Mouse (Mus musculus) neural tube, embryonic 12.5 days (tissue): ENCODE results near the gene Ntm. TPM values are rescaled to one million over a fixed set of nuclear protein-coding genes. Genes with fewer than 3 reads are reported as not detected.

Experiments
- ATAC-seq: fragments of 200-750 bp; cut with Nextera tagmentation; 2 replicates; pipeline ENCODE4 v1.8.0; 2017; ENCODE audit warnings: low read depth, mild to moderate bottlenecking, moderate TSS enrichment, moderate library complexity; ENCODE audit not compliant: low FRiP score
- H3K27ac ChIP-seq: fragments of 300-500 bp; sonication (generic); 2 replicates; pipeline ENCODE4 v1.5.1; 2016
- H3K27me3 ChIP-seq: fragments of 300-500 bp; sonication (generic); replicated peaks from 2 replicates; pipeline ENCODE4 v1.6.1; 2016; ENCODE audit warnings: mild to moderate bottlenecking
- H3K36me3 ChIP-seq: fragments of 300-500 bp; sonication (generic); 2 replicates; pipeline ENCODE4 v1.6.1; 2016; ENCODE audit warnings: mild to moderate bottlenecking
- H3K4me1 ChIP-seq: fragments of 300-500 bp; sonication (generic); 2 replicates; pipeline ENCODE4 v1.6.1; 2016
- H3K4me2 ChIP-seq: fragments of 300-500 bp; sonication (generic); replicated peaks from 2 replicates; pipeline ENCODE4 v1.6.1; 2016; ENCODE audit warnings: mild to moderate bottlenecking
- H3K4me3 ChIP-seq: fragments of 300-500 bp; sonication (generic); 2 replicates; pipeline ENCODE4 v1.5.1; 2016
- H3K9ac ChIP-seq: fragments of 300-500 bp; sonication (generic); 2 replicates; pipeline ENCODE4 v1.6.1; 2016; ENCODE audit warnings: mild to moderate bottlenecking
- H3K9me3 ChIP-seq: fragments of 300-500 bp; sonication (generic); 2 replicates; pipeline ENCODE4 v1.6.1; 2016; ENCODE audit warnings: mild to moderate bottlenecking
- WGBS: fragments of 180-500 bp; shearing (Covaris S2); methylation state at CpG from one replicate; pipeline ENCODE4 v1.1.7; 2016; 5-methylcytosine and 5-hydroxymethylcytosine counted together
- polyA plus RNA-seq: library from polyadenylated mRNA; unstranded; fragments of >200 nt; fragmentation: Nextera tagmentation; extraction: Ambion mirVana; gene quantifications from 2 replicates; pipeline ENCODE4 v1.2.1, GENCODE M21; 2016

The Ntm gene
- polyA plus RNA-seq, 1 experiment from 2014 or later, result 68.6 TPM

DNA sequence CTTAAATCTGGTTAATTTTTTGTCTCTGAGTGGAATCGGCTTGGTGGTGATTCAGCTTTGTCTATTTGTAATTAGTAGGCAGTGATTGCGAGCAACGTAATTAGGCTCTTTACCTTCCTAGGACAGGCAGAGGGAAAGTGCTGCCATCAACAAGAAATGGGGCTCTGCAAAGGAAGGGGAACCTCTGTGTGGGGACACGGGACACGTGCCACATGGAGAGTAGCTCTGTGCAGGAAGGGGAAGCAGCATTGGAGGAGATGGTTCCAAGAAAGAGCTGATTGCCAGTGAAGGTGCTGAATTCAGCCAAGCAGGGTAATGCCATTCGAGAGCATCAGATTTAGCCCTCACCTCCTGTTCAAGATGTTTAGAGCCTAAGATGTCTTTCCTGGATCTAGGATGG is 936.5 kb downstream of the Ntm start:
- Histone ChIP-seq H3K4me2 (no peak overlapping the region), H3K27ac (no peak overlapping the region), H3K27me3 (no peaks in the 10 kb centered on the region), H3K4me1 (no peaks in the 10 kb centered on the region), H3K4me3 (no peak overlapping the region), H3K9ac (no peak overlapping the region), H3K9me3 (no peaks in the 10 kb centered on the region), H3K36me3 (no peaks in the 10 kb centered on the region)
- ATAC-seq, result no peak
- 83% methylated on average over 6 of the region's 6 CpGs for WGBS

DNA sequence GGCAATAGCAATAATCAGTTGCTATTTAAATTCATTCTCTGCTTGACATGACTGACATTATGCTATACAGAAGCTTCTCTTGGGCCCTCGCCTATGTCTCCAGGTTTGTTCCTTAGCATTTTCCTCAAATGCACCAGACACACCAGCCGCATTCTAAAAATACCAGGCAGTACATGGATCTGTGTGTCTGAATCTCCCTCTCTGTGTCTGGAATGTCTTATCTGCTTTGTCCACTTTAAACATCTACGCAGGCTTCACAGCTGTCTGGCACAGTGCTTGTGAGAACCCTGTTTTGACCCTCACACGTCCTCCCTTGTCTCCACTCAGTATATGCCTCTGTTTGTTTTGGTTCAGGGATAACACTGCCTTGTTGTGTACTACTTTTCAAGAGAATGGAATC is 937.3 kb downstream of the Ntm start:
- H3K4me1 ChIP-seq, result no peaks in the 10 kb centered on the region
- no peak overlapping the region for H3K27ac ChIP-seq
- H3K4me3 ChIP-seq, result no peak overlapping the region
- no peak overlapping the region for H3K4me2 ChIP-seq
- ATAC-seq, result no peak
- 86% methylated on average over 4 of the region's 4 CpGs for WGBS
- no peaks in the 10 kb centered on the region for H3K9me3 ChIP-seq
- H3K9ac ChIP-seq, result no peak overlapping the region
- H3K36me3 ChIP-seq, result no peaks in the 10 kb centered on the region
- H3K27me3 ChIP-seq, result no peaks in the 10 kb centered on the region

- Histone ChIP-seq H3K9me3 (no peaks in the 10 kb centered on the region), H3K27ac (no peak overlapping the region), H3K4me2 (no peak overlapping the region), H3K4me1 (no peaks in the 10 kb centered on the region), H3K4me3 (no peak overlapping the region), H3K9ac (no peak overlapping the region), H3K27me3 (no peaks in the 10 kb centered on the region), H3K36me3 (no peaks in the 10 kb centered on the region)
- WGBS, result 55% methylated on average over 1 of the region's 1 CpGs
- no peak for ATAC-seq
Observed at GRCm38 (mm10) chr9:29025104-29025503, 937.8 kb downstream of the Ntm start.

DNA sequence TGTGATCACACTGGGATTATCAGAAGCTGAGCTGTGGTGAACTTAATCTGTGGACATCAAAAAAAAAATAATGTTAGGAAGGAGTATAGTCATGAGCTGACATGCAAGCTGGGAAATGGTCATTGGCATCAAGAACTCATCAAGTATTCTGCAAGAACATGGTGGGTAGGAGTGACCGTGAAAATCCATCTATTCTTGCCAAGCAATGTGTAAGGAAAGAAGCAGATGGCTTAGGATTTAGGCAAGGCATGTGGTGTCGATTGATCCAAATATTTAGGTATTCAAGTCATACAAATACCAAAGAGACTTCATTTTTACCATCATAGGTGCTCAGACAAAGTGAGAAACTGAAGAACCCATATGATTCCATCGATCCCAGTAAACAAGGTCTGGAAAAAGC is 946.1 kb downstream of the Ntm start:
- Histone ChIP-seq H3K27me3 (no peaks in the 10 kb centered on the region), H3K9ac (no peak overlapping the region), H3K4me2 (no peak overlapping the region), H3K9me3 (no peaks in the 10 kb centered on the region), H3K27ac (no peak overlapping the region), H3K36me3 (no peaks in the 10 kb centered on the region), H3K4me1 (no peaks in the 10 kb centered on the region), H3K4me3 (no peak overlapping the region)
- 85% methylated on average over 3 of the region's 3 CpGs for WGBS
- ATAC-seq, result no peak

DNA sequence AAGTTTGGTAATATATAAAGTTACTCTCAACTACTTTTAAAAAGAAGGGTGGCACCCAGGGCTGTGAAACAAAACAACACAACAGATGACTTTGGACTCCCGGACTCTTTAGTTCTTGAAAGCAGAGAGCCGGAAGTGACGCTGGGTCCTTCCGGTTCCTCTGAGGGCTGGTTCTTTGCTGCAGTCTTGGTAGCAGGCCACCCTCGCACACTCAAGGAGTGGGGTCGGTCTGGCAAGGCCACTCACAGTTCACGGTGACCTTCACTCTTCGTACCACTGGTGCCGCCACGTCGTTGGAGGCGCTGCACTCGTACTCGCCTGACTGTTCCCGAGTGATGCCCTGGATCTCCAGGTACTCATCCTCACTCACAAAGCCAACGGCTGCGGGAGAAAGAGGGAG is 949.1 kb downstream of the Ntm start:
- Histone ChIP-seq H3K36me3 (no peaks in the 10 kb centered on the region), H3K27ac (no peak overlapping the region), H3K4me2 (no peak overlapping the region), H3K4me1 (no peaks in the 10 kb centered on the region), H3K9me3 (no peaks in the 10 kb centered on the region), H3K9ac (no peak overlapping the region), H3K27me3 (no peaks in the 10 kb centered on the region), H3K4me3 (no peak overlapping the region)
- WGBS, result 93% methylated on average over 17 of the region's 17 CpGs
- no peak for ATAC-seq

DNA sequence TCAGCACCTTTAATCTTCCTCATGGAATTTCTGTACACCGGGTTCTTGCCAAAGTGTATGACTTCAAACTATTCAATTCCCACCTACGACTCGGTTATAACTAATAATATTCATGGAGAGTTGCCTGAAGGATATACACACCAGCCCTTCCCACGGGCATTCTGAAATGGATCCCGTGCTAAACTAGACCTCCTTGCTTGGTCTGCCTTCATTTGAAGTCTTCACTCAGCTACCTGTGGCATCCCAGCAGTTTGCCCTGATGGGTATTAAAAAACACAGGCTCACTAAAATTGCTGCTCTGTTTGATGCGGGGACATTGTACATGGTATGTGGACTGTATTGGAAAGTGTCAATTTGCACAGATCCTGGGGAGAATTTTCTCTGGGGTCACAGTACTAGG is 950.4 kb downstream of the Ntm start:
- Histone ChIP-seq H3K27me3 (no peaks in the 10 kb centered on the region), H3K27ac (no peak overlapping the region), H3K9ac (no peak overlapping the region), H3K4me2 (no peak overlapping the region), H3K4me1 (no peaks in the 10 kb centered on the region), H3K4me3 (no peak overlapping the region), H3K36me3 (no peaks in the 10 kb centered on the region), H3K9me3 (no peaks in the 10 kb centered on the region)
- ATAC-seq, result no peak
- WGBS, result 90% methylated on average over 6 of the region's 6 CpGs

GRCm38 (mm10) chr9:29011476-29011875 is 951.5 kb downstream of the Ntm start:
- no peak overlapping the region for H3K27ac ChIP-seq
- H3K4me2 ChIP-seq, result no peak overlapping the region
- no peaks in the 10 kb centered on the region for H3K9me3 ChIP-seq
- WGBS, result 45% methylated on average over 3 of the region's 3 CpGs
- no peaks in the 10 kb centered on the region for H3K27me3 ChIP-seq
- ATAC-seq, result no peak
- no peak overlapping the region for H3K4me3 ChIP-seq
- no peaks in the 10 kb centered on the region for H3K4me1 ChIP-seq
- no peak overlapping the region for H3K9ac ChIP-seq
- H3K36me3 ChIP-seq, result no peaks in the 10 kb centered on the region

GRCm38 (mm10) chr9:29004534-29004933 is 958.4 kb downstream of the Ntm start:
- H3K4me2 ChIP-seq, result no peak overlapping the region
- no peak for ATAC-seq
- no peak overlapping the region for H3K27ac ChIP-seq
- no peaks in the 10 kb centered on the region for H3K9me3 ChIP-seq
- H3K9ac ChIP-seq, result no peak overlapping the region
- H3K4me1 ChIP-seq, result no peaks in the 10 kb centered on the region
- H3K27me3 ChIP-seq, result no peaks in the 10 kb centered on the region
- 88% methylated on average over 7 of the region's 7 CpGs for WGBS
- H3K36me3 ChIP-seq, result no peaks in the 10 kb centered on the region
- no peak overlapping the region for H3K4me3 ChIP-seq

DNA sequence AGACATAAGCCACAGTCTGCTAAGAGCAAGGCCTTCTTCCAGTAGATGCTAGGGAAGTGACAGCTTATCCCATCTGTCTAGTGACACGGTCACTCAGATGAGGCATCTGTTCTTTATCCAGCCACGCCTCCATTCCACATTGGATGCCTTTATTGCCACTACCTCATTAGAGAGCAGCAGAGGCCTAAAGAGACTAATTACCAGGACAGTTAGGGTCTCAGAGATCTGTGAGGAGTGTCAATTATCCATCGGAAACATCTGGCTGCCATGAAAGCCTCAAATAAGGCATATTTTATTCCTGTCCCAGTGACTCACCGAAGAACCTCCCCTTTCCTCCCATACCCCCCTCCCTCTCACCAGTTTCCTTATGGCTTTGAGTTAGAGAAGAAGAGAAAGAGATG is 963.0 kb downstream of the Ntm start:
- ATAC-seq, result no peak
- H3K9ac ChIP-seq, result no peak overlapping the region

DNA sequence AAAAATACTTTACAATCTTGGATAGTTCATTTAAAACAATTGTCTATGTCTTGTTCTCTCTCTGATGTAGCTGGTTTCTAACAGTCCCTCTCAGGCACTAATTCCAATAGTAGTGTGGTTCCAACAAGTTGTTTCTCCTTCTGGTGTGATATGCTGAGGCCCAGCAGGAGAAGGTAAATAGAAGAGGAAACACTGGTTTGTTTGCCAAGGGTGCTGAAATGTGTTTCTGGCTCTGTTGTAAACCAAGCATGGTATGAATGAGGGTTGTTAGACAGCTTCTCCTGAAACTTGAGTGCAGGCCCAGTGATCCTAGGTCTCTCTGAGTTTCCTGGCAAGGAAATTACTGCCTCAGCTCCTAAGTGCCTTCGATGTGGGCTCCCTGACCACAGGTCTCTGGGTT is 985.7 kb downstream of the Ntm start:
- Histone ChIP-seq H3K27ac (no peak overlapping the region), H3K4me1 (no peaks in the 10 kb centered on the region), H3K4me3 (no peak overlapping the region), H3K36me3 (no peaks in the 10 kb centered on the region), H3K4me2 (no peak overlapping the region), H3K9ac (no peak overlapping the region), H3K9me3 (no peaks in the 10 kb centered on the region), H3K27me3 (no peaks in the 10 kb centered on the region)
- WGBS, result 86% methylated on average over 1 of the region's 1 CpGs
- no peak for ATAC-seq

More for the DNA sequence above, 963.0 kb downstream of the Ntm start:
- Histone ChIP-seq H3K4me3 (no peak overlapping the region), H3K9me3 (no peaks in the 10 kb centered on the region), H3K27me3 (no peaks in the 10 kb centered on the region), H3K4me1 (no peaks in the 10 kb centered on the region), H3K4me2 (no peak overlapping the region), H3K36me3 (no peaks in the 10 kb centered on the region), H3K27ac (no peak overlapping the region)
- WGBS, result 20% methylated on average over 4 of the region's 4 CpGs

GRCm38 (mm10) chr9:28969455-28969854 is 993.5 kb downstream of the Ntm start:
- no peaks in the 10 kb centered on the region for H3K36me3 ChIP-seq
- no peak for ATAC-seq
- H3K27me3 ChIP-seq, result no peaks in the 10 kb centered on the region
- H3K4me3 ChIP-seq, result no peak overlapping the region
- no peaks in the 10 kb centered on the region for H3K4me1 ChIP-seq
- H3K4me2 ChIP-seq, result no peak overlapping the region
- H3K27ac ChIP-seq, result no peak overlapping the region
- WGBS, result 56% methylated on average over 1 of the region's 1 CpGs
- H3K9me3 ChIP-seq, result no peaks in the 10 kb centered on the region
- no peak overlapping the region for H3K9ac ChIP-seq
